Mouse (Mus musculus) adrenal gland, postnatal 10 days (tissue): Measurements from ENCODE around the gene Aldh16a1. TPM values are rescaled to one million over a fixed set of nuclear protein-coding genes. Genes with fewer than 3 reads are reported as not detected.
"Not testable (repeated sequence)": the region's sequence is repeated elsewhere in the genome, so short reads cannot be mapped to it uniquely, and the experiment has no call there.

Source experiments
- DNase-seq: peaks from one replicate; pipeline ENCODE4 v3.0.0; 2021; ENCODE audit warnings: mixed read lengths
- total RNA-seq, 2 experiments: library from RNA; stranded (reverse); gene quantifications; 2 replicates each; pipeline ENCODE4 v1.2.3; 2021

The Aldh16a1 gene
- total RNA-seq, 2 experiments from 2014 or later: 50.6 to 68.2 TPM

GRCm38 (mm10) chr7:45157459-45157858 is 3.1 kb upstream of the Aldh16a1 start:
- no peak for DNase-seq

DNA sequence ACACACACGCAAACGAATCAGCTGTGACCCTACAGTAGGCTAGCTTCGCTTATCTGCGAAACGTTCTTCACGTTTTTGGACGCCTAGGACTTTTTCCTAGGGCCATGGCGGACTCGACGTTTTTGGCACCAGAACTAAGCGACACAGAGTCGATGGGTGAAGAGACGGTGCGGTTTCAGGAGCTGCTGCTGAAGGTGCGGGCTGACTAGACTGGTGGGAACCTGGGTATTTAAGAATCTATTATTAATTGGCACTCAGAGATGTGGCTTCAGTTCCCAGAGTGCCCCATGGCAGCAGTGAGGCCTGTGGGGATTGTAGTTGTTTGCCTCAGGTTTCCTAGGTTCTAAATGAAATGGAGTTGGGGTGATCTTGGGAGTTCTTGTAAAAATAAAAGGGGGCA is 1.8 kb upstream of the Aldh16a1 start:
- DNase-seq: no peak

DNA sequence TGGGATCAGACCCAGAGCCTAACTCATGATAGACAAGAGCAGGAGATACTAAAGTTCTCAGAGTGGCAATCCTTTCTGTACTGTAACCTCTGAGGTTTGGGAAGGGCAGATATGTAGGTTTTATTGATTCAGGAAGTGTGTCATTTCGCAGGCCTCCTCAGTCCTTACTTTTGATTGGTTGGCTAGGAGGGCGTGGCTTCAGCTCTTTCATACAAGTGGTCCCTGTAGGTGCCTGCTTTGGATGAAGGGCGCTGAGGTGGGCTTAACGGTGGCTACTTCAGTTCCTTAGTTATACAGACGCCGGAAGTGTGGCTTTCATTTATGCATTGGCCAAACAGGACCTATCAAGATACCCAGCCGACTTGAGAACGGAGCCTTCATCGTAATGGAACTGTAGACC is 1.2 kb upstream of the Aldh16a1 start:
- DNase-seq: no peak

DNA sequence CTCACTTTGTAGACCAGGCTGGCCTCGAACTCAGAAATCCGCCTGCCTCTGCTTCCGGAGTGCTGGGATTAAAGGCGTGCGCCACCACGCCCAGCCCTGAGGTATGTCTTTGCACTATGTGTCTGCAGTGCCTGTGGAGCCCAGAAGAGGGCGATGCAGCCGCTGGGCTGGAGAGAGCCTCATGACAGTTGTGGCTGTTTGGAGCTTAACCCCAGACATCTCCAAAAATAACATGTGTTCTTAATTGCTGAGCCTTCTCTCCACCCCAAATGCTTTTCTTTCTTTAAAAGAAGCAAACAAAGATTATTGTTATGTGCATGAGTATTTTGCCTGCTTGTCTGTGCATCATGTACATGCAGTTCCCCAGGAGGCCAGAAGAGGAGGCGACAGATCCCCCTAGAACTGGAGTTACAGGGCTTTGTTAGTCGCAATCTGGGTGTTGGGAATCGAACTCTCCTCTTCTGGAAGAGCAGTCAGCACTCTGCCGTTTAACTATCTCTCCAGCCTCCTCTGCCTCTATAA is 670 bp upstream of the Aldh16a1 start:
- DNase-seq: peak; percentile 69

DNA sequence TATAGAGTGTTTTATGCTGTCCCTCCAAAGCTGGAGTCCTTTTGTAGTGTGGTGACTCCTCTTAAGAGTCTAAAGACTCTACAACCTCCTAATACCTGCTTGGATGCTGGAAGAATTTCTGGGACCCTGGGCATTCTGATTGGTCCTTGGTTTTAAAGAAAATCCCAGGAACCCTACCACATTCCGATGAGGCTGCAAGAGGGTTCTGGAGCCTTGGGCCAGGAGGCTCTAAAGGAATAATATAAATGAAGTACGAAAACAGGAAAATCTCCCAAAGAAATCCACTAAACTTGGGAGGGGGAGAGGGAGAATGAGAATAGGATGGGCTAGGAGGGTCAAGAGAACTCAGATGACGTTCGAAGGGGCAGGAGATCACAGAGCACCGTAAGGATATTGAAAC is 798 bp downstream of the Aldh16a1 start:
- DNase-seq: no peak

- not testable (repeated sequence) for DNase-seq
These were observed 1.3 kb downstream of the Aldh16a1 start for GRCm38 (mm10) chr7:45153052-45153451.

- DNase-seq: no peak
These were observed 3.1 kb downstream of the Aldh16a1 start for GRCm38 (mm10) chr7:45151303-45151702.

DNA sequence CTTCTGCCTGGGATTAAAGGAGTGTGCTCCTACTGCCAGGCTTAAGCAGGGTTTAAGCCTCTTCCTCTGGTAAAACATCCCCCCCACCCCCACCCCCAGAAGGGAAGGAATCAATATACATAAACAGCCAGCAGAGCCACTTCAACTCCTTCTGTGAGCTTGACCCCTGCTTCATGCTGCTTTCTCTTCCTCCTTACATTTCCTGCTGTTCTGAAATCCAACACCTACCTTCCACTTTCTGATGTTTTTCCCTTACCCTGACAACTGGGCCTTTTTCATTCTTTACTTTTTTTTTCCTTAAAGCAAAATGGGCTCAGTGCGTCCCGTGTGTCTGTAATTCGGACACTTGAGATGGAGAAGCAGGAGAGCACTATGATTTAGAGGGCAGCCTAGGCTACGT is 4.1 kb downstream of the Aldh16a1 start:
- DNase-seq: no peak

DNA sequence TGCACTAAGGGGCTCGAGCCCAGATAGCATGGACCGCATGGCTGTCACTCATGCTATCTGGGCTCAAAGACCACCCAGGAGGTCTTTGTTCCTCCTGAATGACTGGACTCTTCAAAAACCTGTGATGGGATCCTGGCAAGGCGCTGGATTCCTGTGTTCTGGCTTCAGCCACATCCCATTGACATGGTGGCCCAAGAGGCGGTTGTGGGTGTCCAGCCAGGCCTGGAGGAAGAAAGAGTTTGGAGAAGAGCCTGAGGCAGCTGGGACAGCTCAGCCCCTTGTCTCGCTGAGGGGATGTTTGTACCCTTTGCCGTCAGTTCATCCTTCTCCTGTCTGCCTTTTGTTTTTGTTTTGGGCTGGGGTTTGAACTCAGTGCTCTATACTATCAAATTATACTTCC is 4.8 kb downstream of the Aldh16a1 start:
- no peak for DNase-seq

DNA sequence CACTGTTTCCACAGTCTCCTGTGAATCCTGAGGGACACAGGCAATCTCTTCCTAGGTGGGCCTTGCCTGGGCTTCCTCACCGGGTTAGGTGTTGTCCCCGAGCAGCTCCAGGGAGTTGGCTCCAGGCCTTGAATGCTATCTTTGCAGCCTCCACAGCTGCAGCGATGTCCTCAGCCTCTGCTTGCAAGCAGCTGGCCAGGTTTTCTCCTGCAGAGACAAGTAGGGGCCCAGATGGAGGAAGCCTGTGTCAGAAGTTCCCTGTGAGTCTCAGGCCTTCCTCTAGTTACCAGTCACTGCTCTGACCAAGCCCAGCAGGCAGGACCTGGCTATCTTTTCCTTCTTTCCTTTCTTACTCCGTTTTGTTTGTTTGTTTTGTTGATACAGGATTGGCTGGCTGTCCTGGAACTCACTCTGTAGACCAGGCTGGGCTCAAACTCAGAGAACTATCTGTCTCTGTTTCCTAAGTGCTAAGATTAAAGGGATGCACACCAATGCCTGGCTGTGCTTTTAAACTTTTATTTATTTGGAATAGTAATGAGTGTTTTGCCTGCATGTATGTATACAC is 5.8 kb downstream of the Aldh16a1 start:
- no peak for DNase-seq

DNA sequence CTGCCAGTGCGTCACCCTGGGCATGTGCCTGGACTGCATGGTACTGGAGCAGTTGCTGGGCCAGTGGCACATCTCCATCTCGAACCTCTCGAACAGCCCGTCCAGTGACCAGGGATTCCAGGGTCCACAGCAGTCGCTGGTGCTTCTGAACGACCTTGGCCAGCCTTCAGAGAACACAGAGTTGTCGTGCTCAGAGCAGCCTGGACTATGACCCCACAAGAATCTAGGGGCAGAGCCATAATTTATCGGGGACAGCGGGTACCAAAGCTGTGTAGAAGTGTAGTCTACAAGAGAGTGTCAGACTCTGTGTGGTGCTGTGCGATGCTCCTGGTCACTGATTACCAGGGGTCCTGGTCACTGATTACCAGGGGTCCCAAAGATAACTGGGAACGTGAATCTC is 6.5 kb downstream of the Aldh16a1 start:
- no peak for DNase-seq

DNA sequence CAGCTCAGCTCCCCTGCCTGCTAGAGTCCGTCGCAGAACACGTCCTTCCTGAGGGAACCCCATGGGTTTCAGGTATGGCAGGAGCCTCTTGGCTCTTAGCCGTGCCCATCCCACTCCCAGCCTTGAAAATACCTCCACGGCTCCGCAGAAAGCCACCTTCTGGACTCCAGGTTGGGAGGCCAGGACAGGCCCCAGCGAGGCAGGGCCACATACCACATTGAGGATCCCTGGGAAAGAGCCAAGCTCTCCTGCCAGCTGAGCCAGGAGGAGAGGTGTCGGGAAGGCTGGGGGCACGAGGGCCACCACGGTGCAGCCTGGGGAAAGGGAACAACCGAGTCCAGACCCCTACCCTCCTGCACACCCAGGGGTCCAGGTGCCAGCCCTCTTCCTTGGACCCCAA is 7.1 kb downstream of the Aldh16a1 start:
- DNase-seq: no peak

DNA sequence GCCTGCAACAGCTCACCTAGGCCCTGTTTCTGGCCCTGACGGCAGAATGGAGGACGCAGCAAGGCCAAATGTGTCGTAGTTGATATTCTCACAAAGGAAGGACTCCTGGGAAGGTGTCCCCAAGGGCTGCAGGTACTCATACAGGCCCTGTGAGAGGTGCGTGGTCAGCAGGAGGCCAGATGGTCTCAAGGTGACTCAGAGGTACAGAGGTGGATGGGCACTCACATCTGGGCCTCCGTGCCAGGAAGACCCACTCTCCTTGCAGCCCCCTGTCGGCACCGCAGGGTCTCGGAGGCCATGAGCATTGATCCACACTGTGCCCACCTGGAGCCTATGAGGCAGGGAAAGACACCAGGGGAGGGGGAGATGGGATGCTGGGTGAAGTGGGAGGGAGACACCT is 8.9 kb downstream of the Aldh16a1 start:
- no peak for DNase-seq

- no peak for DNase-seq
These were observed 9.8 kb downstream of the Aldh16a1 start for GRCm38 (mm10) chr7:45144368-45145174.

DNA sequence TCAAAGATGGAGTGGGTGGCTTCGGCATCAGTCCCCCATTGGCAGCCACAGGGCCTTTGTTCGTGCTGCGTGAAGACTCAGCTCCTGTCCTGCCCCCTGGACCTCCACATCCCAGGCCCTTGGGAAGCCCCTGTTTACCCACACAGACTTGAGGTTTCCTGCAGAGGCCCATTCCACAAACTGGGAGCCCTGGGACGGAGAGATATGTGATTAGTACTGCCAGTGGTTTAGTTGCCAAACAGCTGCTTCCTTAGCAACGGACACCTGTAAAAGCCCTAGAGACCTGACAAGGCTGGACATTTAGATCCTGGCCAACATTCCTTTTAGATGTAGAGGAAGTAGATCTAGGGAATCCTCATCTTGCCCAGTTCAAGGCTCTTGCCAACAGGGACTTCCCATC is 12.5 kb downstream of the Aldh16a1 start:
- DNase-seq: no peak

- no peak for DNase-seq
These were observed 13.1 kb downstream of the Aldh16a1 start for GRCm38 (mm10) chr7:45141319-45141718.

GRCm38 (mm10) chr7:45139904-45140723 is 14.3 kb downstream of the Aldh16a1 start:
- DNase-seq: no peak

- DNase-seq: no peak
These were observed 16.0 kb downstream of the Aldh16a1 start for GRCm38 (mm10) chr7:45138403-45138802.

DNA sequence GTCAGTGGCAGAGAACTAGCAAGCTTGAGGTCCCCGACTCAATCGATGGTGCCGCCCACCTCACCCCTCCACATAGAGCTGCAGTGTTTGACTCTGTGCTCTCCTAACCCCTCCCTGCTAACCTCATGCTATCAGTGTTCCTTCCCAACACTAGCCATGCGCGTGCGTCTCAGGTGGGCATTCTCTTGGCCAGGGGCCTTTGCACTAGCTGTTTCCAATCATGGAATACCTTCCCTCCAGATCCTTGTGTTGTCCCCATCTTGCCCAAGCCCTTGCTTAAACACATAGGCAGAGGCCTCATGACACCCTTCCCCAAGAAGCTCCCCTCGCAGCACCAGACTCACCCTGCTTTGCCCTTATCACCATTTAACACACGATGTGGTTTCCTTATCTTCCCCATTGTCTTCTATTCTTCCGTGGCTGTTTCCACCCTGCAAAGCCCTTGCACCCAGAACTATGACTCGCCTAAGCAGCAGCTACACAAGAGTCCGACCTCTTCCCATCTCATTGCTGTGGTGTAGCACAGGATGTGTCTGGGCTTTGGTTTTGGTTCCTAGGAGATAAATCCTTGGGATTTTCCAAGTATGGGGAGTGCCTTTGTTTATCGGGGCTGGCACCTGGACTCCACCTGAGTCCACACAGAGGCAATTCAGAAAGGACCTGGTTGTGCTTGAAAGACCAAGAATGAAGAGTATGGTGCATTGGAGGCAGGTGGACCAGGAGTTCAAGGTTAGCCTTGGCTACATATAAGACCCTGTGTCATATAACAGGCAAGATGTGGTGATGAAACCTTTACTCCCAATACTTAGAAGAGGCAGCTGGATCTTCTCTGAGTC is 17.0 kb downstream of the Aldh16a1 start:
- DNase-seq: no peak

DNA sequence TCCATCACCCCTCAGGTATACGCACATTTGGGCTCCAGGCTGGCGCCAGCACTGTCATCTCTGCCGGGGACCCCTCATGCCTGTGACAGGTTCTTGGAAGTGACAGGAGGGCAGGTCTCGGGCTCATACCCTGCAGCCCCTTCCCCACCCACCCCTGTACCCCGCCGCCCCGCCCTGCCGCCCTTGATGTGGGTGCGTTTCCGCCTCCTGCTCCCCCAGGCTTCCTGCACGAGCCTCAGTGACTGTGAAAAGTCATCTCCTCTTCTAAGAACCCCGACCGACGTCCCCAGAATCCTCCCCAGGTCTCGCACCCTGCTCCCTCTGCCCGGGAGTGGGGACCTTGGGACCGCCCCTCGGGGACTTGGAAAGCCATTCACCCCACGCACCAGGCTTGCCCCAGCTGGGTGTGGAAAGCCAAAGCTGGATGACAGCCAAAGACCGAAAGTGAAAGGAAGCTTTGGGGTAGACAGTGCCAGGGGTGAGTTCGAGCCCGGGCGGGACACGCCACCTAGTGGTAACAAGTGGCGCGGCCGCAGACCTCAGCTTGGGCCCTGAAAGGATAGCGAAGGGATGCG is 18.3 kb downstream of the Aldh16a1 start, which contains the start of the genes Gm45713 and Flt3l:
Gm45713 (minus strand) TSS at position 239 of the 575 bp plus-strand sequence.
Flt3l (minus strand) TSS at position 440 of the 575 bp plus-strand sequence.
- DNase-seq: peak; percentile 96

GRCm38 (mm10) chr7:45135370-45135769 is 19.0 kb downstream of the Aldh16a1 start:
- DNase-seq: no peak
